Mouse (Mus musculus) kidney, embryonic 16.5 days (tissue): ENCODE results near the gene Gpsm3. TPM values are rescaled to one million over a fixed set of nuclear protein-coding genes. Genes with fewer than 3 reads are reported as not detected.

Experiments
- ATAC-seq: fragments of 200-750 bp; cut with Nextera tagmentation; 2 replicates; pipeline ENCODE4 v1.8.0; 2017; ENCODE audit warnings: moderate TSS enrichment; ENCODE audit not compliant: low FRiP score, low TSS enrichment
- H3K27ac ChIP-seq: fragments of 300-500 bp; sonication (generic); 2 replicates; pipeline ENCODE4 v1.5.1; 2014; ENCODE audit warnings: low read length
- H3K27me3 ChIP-seq: fragments of 300-500 bp; sonication (generic); 2 replicates; pipeline ENCODE4 v1.6.1; 2014; ENCODE audit warnings: low read length, control low read depth, mixed read lengths; ENCODE audit not compliant: insufficient read depth
- H3K36me3 ChIP-seq: fragments of 300-500 bp; sonication (generic); 2 replicates; pipeline ENCODE4 v1.6.1; 2014; ENCODE audit warnings: low read length, control low read depth, mixed read lengths; ENCODE audit not compliant: insufficient read depth
- H3K4me1 ChIP-seq: fragments of 300-500 bp; sonication (generic); 2 replicates; pipeline ENCODE4 v1.6.1; 2014; ENCODE audit warnings: low read length, control low read depth, mixed read lengths; ENCODE audit not compliant: insufficient read depth
- H3K4me2 ChIP-seq: fragments of 300-500 bp; sonication (generic); replicated peaks from 2 replicates; pipeline ENCODE4 v1.6.1; 2014; ENCODE audit warnings: low read depth, low read length
- H3K4me3 ChIP-seq: fragments of 300-500 bp; sonication (generic); 2 replicates; pipeline ENCODE4 v1.5.1; 2014; ENCODE audit warnings: mild to moderate bottlenecking, low read length
- H3K9ac ChIP-seq: fragments of 300-500 bp; sonication (generic); replicated peaks from 2 replicates; pipeline ENCODE4 v1.6.1; 2014; ENCODE audit warnings: low read length
- H3K9me3 ChIP-seq: fragments of 300-500 bp; sonication (generic); 2 replicates; pipeline ENCODE4 v1.6.1; 2016; ENCODE audit warnings: low read length, control low read depth
- WGBS: fragments of 180-500 bp; shearing (Covaris S2); extraction: QIAGEN DNeasy Blood & Tissue Kit; methylation state at CpG from one replicate; pipeline ENCODE4 v1.1.7; 2014; 5-methylcytosine and 5-hydroxymethylcytosine counted together
- polyA plus RNA-seq: library from polyadenylated mRNA; unstranded; fragments of >200 nt; fragmentation: Nextera tagmentation; extraction: Ambion mirVana; gene quantifications from 2 replicates; pipeline ENCODE4 v1.2.1, GENCODE M21; 2015

Gpsm3 gene
- polyA plus RNA-seq, 1 experiment from 2014 or later: 21.5 TPM

- no peaks in the 10 kb centered on the region for H3K27me3 ChIP-seq
- H3K4me2 ChIP-seq: no peak overlapping the region
- H3K36me3 ChIP-seq: no peaks in the 10 kb centered on the region
- H3K9me3 ChIP-seq: no peaks in the 10 kb centered on the region
- no peak overlapping the region for H3K27ac ChIP-seq
- 25% methylated on average over 15 of the region's 15 CpGs for WGBS
- H3K4me3 ChIP-seq: no peak overlapping the region
- no peak overlapping the region for H3K9ac ChIP-seq
- H3K4me1 ChIP-seq: peaks cover 12% of the 10 kb centered on the region
- ATAC-seq: no peak
Observed at GRCm38 (mm10) chr17:34559895-34560294, 29.7 kb upstream of the Gpsm3 start.

GRCm38 (mm10) chr17:34560438-34560837, 29.2 kb upstream of the Gpsm3 start:
- Histone ChIP-seq H3K4me1 (peaks cover 16% of the 10 kb centered on the region), H3K27ac (no peak overlapping the region), H3K4me2 (no peak overlapping the region), H3K4me3 (no peak overlapping the region), H3K27me3 (no peaks in the 10 kb centered on the region), H3K36me3 (no peaks in the 10 kb centered on the region), H3K9me3 (no peaks in the 10 kb centered on the region), H3K9ac (no peak overlapping the region)
- no peak for ATAC-seq
- 85% methylated on average over 6 of the region's 6 CpGs for WGBS

GRCm38 (mm10) chr17:34561200-34561599, 28.4 kb upstream of the Gpsm3 start:
- Histone ChIP-seq H3K4me3 (0 out of 2 replicates have a peak overlapping the region, but pooled peaks have one; percentile 6), H3K36me3 (no peaks in the 10 kb centered on the region), H3K9ac (no peak overlapping the region), H3K27ac (peak overlapping the region; percentile 41; the same call in 1 of the 2 replicates), H3K27me3 (no peaks in the 10 kb centered on the region), H3K4me2 (peak overlapping the region; percentile 23; the same call in 1 of the 2 replicates), H3K9me3 (no peaks in the 10 kb centered on the region), H3K4me1 (peaks cover 16% of the 10 kb centered on the region)
- whole genome bisulfite sequencing: 39% methylated on average over 8 of the region's 8 CpGs
- no peak for ATAC-seq

GRCm38 (mm10) chr17:34562595-34562994, 27.0 kb upstream of the Gpsm3 start:
- no peak overlapping the region for H3K27ac ChIP-seq
- H3K27me3 ChIP-seq: no peaks in the 10 kb centered on the region
- no peak for ATAC-seq
- H3K4me3 ChIP-seq: no peak overlapping the region
- no peaks in the 10 kb centered on the region for H3K9me3 ChIP-seq
- WGBS: 50% methylated on average over 3 of the region's 3 CpGs
- peaks cover 18% of the 10 kb centered on the region for H3K4me1 ChIP-seq
- no peak overlapping the region for H3K4me2 ChIP-seq
- H3K36me3 ChIP-seq: no peaks in the 10 kb centered on the region
- no peak overlapping the region for H3K9ac ChIP-seq

GRCm38 (mm10) chr17:34563354-34563753, 26.3 kb upstream of the Gpsm3 start:
- no peak overlapping the region for H3K4me2 ChIP-seq
- ATAC-seq: no peak
- peaks cover 18% of the 10 kb centered on the region for H3K4me1 ChIP-seq
- H3K9ac ChIP-seq: no peak overlapping the region
- H3K27ac ChIP-seq: no peak overlapping the region
- H3K27me3 ChIP-seq: no peaks in the 10 kb centered on the region
- no peaks in the 10 kb centered on the region for H3K9me3 ChIP-seq
- H3K36me3 ChIP-seq: no peaks in the 10 kb centered on the region
- no peak overlapping the region for H3K4me3 ChIP-seq
- WGBS: 55% methylated on average over 11 of the region's 11 CpGs

GRCm38 (mm10) chr17:34564003-34564421, 25.6 kb upstream of the Gpsm3 start, which contains the start of gene Notch4:
Gene Notch4, plus strand, starts transcription at chr17:34564268.
- no peaks in the 10 kb centered on the region for H3K36me3 ChIP-seq
- H3K27ac ChIP-seq: peak within 1 kb of the TSS; percentile 76
- H3K27me3 ChIP-seq: no peaks in the 10 kb centered on the region
- 3% methylated on average over 6 of the region's 6 CpGs for WGBS
- peak within 1 kb of the TSS; percentile 53 for H3K9ac ChIP-seq
- ATAC-seq: peak; percentile 79
- H3K4me2 ChIP-seq: peak within 1 kb of the TSS; percentile 47
- H3K4me3 ChIP-seq: peak within 1 kb of the TSS; percentile 24
- H3K9me3 ChIP-seq: no peaks in the 10 kb centered on the region
- H3K4me1 ChIP-seq: peaks cover 18% of the 10 kb centered on the region

- Histone ChIP-seq H3K4me1 (peaks cover 18% of the 10 kb centered on the region), H3K4me2 (peak overlapping the region; percentile 47), H3K9me3 (no peaks in the 10 kb centered on the region), H3K36me3 (no peaks in the 10 kb centered on the region), H3K9ac (peak overlapping the region; percentile 53), H3K27me3 (no peaks in the 10 kb centered on the region), H3K4me3 (peak overlapping the region; percentile 24), H3K27ac (peak overlapping the region; percentile 76)
- WGBS: 29% methylated on average over 3 of the region's 3 CpGs
- peak; percentile 39 for ATAC-seq
Observed at GRCm38 (mm10) chr17:34564796-34565195, 24.8 kb upstream of the Gpsm3 start.

- no peak overlapping the region for H3K27ac ChIP-seq
- H3K9me3 ChIP-seq: no peaks in the 10 kb centered on the region
- H3K36me3 ChIP-seq: no peaks in the 10 kb centered on the region
- H3K4me3 ChIP-seq: no peak overlapping the region
- H3K4me2 ChIP-seq: no peak overlapping the region
- H3K9ac ChIP-seq: no peak overlapping the region
- H3K4me1 ChIP-seq: peaks cover 18% of the 10 kb centered on the region
- WGBS: 67% methylated on average over 9 of the region's 9 CpGs
- no peaks in the 10 kb centered on the region for H3K27me3 ChIP-seq
- no peak for ATAC-seq
Observed at GRCm38 (mm10) chr17:34567311-34567710, 22.3 kb upstream of the Gpsm3 start.

- ATAC-seq: no peak
- Histone ChIP-seq H3K9me3 (no peaks in the 10 kb centered on the region), H3K27me3 (no peaks in the 10 kb centered on the region), H3K27ac (no peak overlapping the region), H3K4me3 (no peak overlapping the region), H3K4me1 (peaks cover 18% of the 10 kb centered on the region), H3K9ac (no peak overlapping the region), H3K4me2 (no peak overlapping the region), H3K36me3 (no peaks in the 10 kb centered on the region)
- 83% methylated on average over 13 of the region's 13 CpGs for WGBS
Observed at GRCm38 (mm10) chr17:34568421-34568820, 21.2 kb upstream of the Gpsm3 start.

- Histone ChIP-seq H3K36me3 (no peaks in the 10 kb centered on the region), H3K9me3 (no peaks in the 10 kb centered on the region), H3K4me1 (0 out of 2 replicates have a peak, but pooled peaks cover 7% of the 10 kb centered on the region), H3K27ac (no peak overlapping the region), H3K4me3 (no peak overlapping the region), H3K27me3 (no peaks in the 10 kb centered on the region), H3K9ac (no peak overlapping the region), H3K4me2 (no peak overlapping the region)
- no peak for ATAC-seq
- WGBS: 62% methylated on average over 4 of the region's 4 CpGs
Observed at GRCm38 (mm10) chr17:34569919-34570318, 19.7 kb upstream of the Gpsm3 start.
